ENCODE assay signal across 10 mouse cellular contexts in genomic region chr19:47319521-47320330, GRCm38 (mm10).
DNase-seq lines count a peak whose midpoint lies in the region; ATAC-seq and TF ChIP-seq lines count a peak whose summit lies in the region.
"Had no signal": no experiment of that assay in that cellular context is flagged by ENCODE, and none has a peak within 500 bp of the region (broad histone marks: within the 10 kb centered on the region; RNA-seq: fewer than 3 reads in every experiment).

No protein-coding gene starts in this region.

- H3K4me3 ChIP-seq in erythroblast, embryonic 14.5 days (replicated peaks), result peak overlapping the region; percentile 18
- peak overlapping the region; percentile 39 for H3K4me3 ChIP-seq in lung, embryonic 14.5 days (ENCODE audit: low read depth, low read length)
- no peak overlapping the region for H3K4me3 ChIP-seq in intestine, embryonic 15.5 days (replicated peaks)
- H3K4me3 ChIP-seq in small intestine, adult 2 months (ENCODE audit: low read depth, low read length), result peak overlapping the region; percentile 49

- no peaks in the 10 kb centered on the region for H3K4me1 ChIP-seq in erythroblast, embryonic 14.5 days (ENCODE audit: control insufficient read depth)
- peaks cover 73% of the 10 kb centered on the region for H3K4me1 ChIP-seq in lung, embryonic 14.5 days (ENCODE audit: insufficient read depth)
- H3K4me1 ChIP-seq in intestine, embryonic 15.5 days (replicated peaks), result peaks cover 58% of the 10 kb centered on the region
- H3K4me1 ChIP-seq in small intestine, adult 2 months (ENCODE audit: control insufficient read depth, insufficient read depth, insufficient read length, low read length), result peaks cover 5% of the 10 kb centered on the region; the same call in 1 of the 2 replicates

- TF ChIP-seq POLR2A in small intestine, adult 2 months (IDR thresholded peaks at IDR 0.05; ENCODE audit: low read depth, low read length), result no peak

- H3K4me2 ChIP-seq in lung, embryonic 14.5 days, result peak overlapping the region; percentile 67
- H3K4me2 ChIP-seq in intestine, embryonic 15.5 days (replicated peaks), result peak overlapping the region; percentile 36; the same call in 1 of the 2 replicates

- H3K9ac ChIP-seq in lung, embryonic 14.5 days, result peak overlapping the region; percentile 58
- H3K9ac ChIP-seq in intestine, embryonic 15.5 days, result no peak overlapping the region

- no peaks in the 10 kb centered on the region for H3K9me3 ChIP-seq in erythroblast, embryonic 14.5 days (ENCODE audit: control insufficient read depth, low read length)
- H3K9me3 ChIP-seq in lung, embryonic 14.5 days (ENCODE audit: low read depth, low read length), result no peaks in the 10 kb centered on the region
- no peaks in the 10 kb centered on the region for H3K9me3 ChIP-seq in intestine, embryonic 15.5 days

- no peak for ATAC-seq in erythroblast, adult 5-6 weeks (replicated peaks; ENCODE audit: low FRiP score, poor library complexity, severe bottlenecking)
- ATAC-seq in lung, embryonic 14.5 days (ENCODE audit: insufficient read depth), result peak; percentile 33; the same call in 1 of the 2 replicates
- no peak for ATAC-seq in intestine, embryonic 15.5 days
- no peak for ATAC-seq in erythroid progenitor cell, adult 5-6 weeks (replicated peaks; ENCODE audit: low FRiP score, poor library complexity, severe bottlenecking)
- ATAC-seq: midbrain, embryonic 16.5 days had no signal

- peak overlapping the region; percentile 88 for H3K27ac ChIP-seq in lung, embryonic 14.5 days (ENCODE audit: low read depth)
- H3K27ac ChIP-seq in intestine, embryonic 15.5 days, result 0 out of 2 replicates have a peak overlapping the region, but pooled peaks have one; percentile 49
- H3K27ac ChIP-seq in small intestine, adult 2 months (ENCODE audit: insufficient read depth, low read depth, low read length), result no peak overlapping the region

- 47% methylated on average over 10 of the region's 10 CpGs for WGBS in lung, embryonic 14.5 days
- 63% methylated on average over 10 of the region's 10 CpGs for WGBS in intestine, embryonic 15.5 days
- WGBS in small intestine, adult 2 months, result 77% methylated on average over 10 of the region's 10 CpGs

- peak; percentile 38 for TF ChIP-seq CTCF in lung, embryonic 14.5 days (IDR thresholded peaks at IDR 0.05; ENCODE audit: low read depth)
- TF ChIP-seq CTCF in small intestine, adult 2 months (IDR thresholded peaks at IDR 0.05; ENCODE audit: extremely low read depth, insufficient read length, insufficient replicate concordance, low read depth, low read length), result no peak

- DNase-seq in lung, embryonic 14.5 days, result peak; percentile 44
- no peak for DNase-seq in lung, postnatal 36 days
- no peak for DNase-seq in layer of hippocampus, postnatal 10 days (ENCODE audit: low spot score in 2 of 2)
- DNase-seq: kidney, adult 11 months had no signal

- H3K27me3 ChIP-seq in erythroblast, embryonic 14.5 days (ENCODE audit: control insufficient read depth), result peaks cover 12% of the 10 kb centered on the region
- H3K27me3 ChIP-seq in lung, embryonic 14.5 days (ENCODE audit: insufficient read depth, low read length), result no peaks in the 10 kb centered on the region
- H3K27me3 ChIP-seq in intestine, embryonic 15.5 days (replicated peaks), result no peaks in the 10 kb centered on the region
- no peaks in the 10 kb centered on the region for H3K27me3 ChIP-seq in small intestine, adult 2 months (ENCODE audit: control insufficient read depth, insufficient read depth, low read length)

- H3K36me3 ChIP-seq in erythroblast, embryonic 14.5 days (ENCODE audit: control insufficient read depth), result no peaks in the 10 kb centered on the region
- no peaks in the 10 kb centered on the region for H3K36me3 ChIP-seq in lung, embryonic 14.5 days (ENCODE audit: insufficient read depth)
- H3K36me3 ChIP-seq in intestine, embryonic 15.5 days, result no peaks in the 10 kb centered on the region
- no peaks in the 10 kb centered on the region for H3K36me3 ChIP-seq in small intestine, adult 2 months (ENCODE audit: control insufficient read depth, insufficient read depth, low read length)
